Mouse (Mus musculus) CD8-positive naive resting alpha-beta T cell, adult 57 days (primary cell): ENCODE data around the gene Ppp1cb. TPM values are rescaled to one million over a fixed set of nuclear protein-coding genes. Genes with fewer than 3 reads are reported as not detected.

Experiments
- total RNA-seq: library from RNA; stranded (reverse); gene quantifications from one replicate; pipeline ENCODE4 v1.2.4, GENCODE M21; 2023

Gene Ppp1cb
- 160 TPM for total RNA-seq

DNA sequence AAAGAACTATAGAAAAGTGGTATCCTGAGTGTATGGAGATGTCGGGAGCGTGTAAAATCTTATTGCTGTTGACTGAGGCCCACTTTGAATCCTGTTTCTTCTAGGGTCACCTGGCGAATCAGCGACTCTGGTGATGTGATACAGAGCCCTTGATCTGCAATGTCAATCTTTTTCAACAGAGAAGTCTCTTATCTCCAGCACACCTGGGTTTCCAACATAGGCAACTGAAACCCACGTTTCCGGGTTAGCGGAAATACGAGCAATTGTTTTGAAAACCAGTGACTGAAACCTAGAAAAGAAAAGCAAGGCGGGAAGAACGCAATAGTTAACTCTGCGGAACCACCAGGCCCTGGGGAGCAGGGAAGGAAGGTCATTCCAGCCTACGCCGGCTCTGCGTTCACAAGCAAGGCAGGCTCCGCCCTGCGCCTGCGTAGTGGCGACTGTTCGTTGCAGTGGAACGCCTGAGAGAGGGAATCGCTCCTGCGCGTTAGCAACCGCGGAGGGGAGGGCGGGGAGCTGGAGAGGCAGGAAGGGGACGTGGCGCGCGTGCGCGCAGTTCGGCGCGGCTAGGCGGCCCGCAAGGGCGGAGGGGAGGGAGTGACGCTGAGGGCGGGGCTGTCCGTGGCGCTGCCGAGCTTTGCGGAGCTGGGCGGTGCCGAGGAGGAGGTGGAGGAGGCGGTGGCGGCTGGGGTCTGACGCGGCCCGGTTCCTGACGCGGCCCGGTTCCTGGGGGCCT, at the start of gene Ppp1cb:
Gene Ppp1cb, plus strand, starts transcription at position 436 of the 736 bp plus-strand sequence.

Other genes starting within 250 kb of the Ppp1cb start
- gene Plb1, start 226.1 kb upstream of the Ppp1cb start, total RNA-seq = not detected
- 1.3 TPM for gene Yes1, start 152.3 kb downstream of the Ppp1cb start, total RNA-seq